Mouse (Mus musculus) myocyte (in vitro differentiated cells): ENCODE measurements at regions not wholly inside any gene's neighbourhood (a gene's known extent, or its start where the extent isn't known, plus 50 kb on each side); places are given as distances from the start of the nearest gene placed in this dataset.

Source experiments
- H3K27me3 ChIP-seq: one replicate; pipeline ENCODE4 v1.6.1; 2011; ENCODE audit not compliant: control insufficient read depth, insufficient read depth, insufficient read length
- H3K36me3 ChIP-seq: one replicate; pipeline ENCODE4 v1.6.1; 2011; ENCODE audit not compliant: control insufficient read depth, insufficient read depth
- H3K4me2 ChIP-seq: one replicate; pipeline ENCODE4 v1.6.1; 2011; ENCODE audit warnings: low read depth, control low read depth
- H3K4me3 ChIP-seq: one replicate; pipeline ENCODE4 v1.5.1; 2011; ENCODE audit warnings: mild to moderate bottlenecking, control low read depth, moderate library complexity
- H3K79me2 ChIP-seq: one replicate; pipeline ENCODE4 v1.6.1; 2011; ENCODE audit not compliant: control insufficient read depth, insufficient read depth
- H3ac ChIP-seq: one replicate; pipeline ENCODE4 v1.6.1; 2011; ENCODE audit not compliant: control insufficient read depth, insufficient read length
- CEBPB ChIP-seq: IDR thresholded peaks from 2 replicates; pipeline ENCODE4 v1.6.1; 2011; ENCODE audit warnings: mild to moderate bottlenecking, moderate library complexity; ENCODE audit not compliant: poor library complexity, insufficient read depth, severe bottlenecking
- E2F4 ChIP-seq: IDR thresholded peaks from one replicate; pipeline ENCODE4 v1.6.1; 2011; ENCODE audit warnings: mild to moderate bottlenecking, control low read depth, moderate library complexity; ENCODE audit not compliant: insufficient read depth
- MAX ChIP-seq: IDR thresholded peaks from one replicate; pipeline ENCODE4 v1.6.1; 2011; ENCODE audit warnings: low read depth, mild to moderate bottlenecking, control low read depth
- MYOD1 ChIP-seq, 3 experiments: IDR thresholded peaks; one replicate each; pipeline ENCODE4 v1.6.1; 2011; ENCODE audit warnings: control low read depth in 2 of 3, low read depth in 2 of 3, mild to moderate bottlenecking in 2 of 3, moderate library complexity in 1 of 3; ENCODE audit not compliant: insufficient read length in 2 of 3, control insufficient read depth in 1 of 3
- MYOG ChIP-seq, 3 experiments: IDR thresholded peaks; one replicate each; pipeline ENCODE4 v1.6.1; 2011; ENCODE audit warnings: control low read depth in 2 of 3, low read depth in 2 of 3, mild to moderate bottlenecking in 2 of 3; ENCODE audit not compliant: insufficient read length in 2 of 3, control insufficient read depth in 1 of 3, insufficient read depth in 1 of 3
- POLR2A ChIP-seq: IDR thresholded peaks from one replicate; pipeline ENCODE4 v1.6.1; 2011; ENCODE audit warnings: low read depth, mild to moderate bottlenecking, control low read depth, moderate library complexity; ENCODE audit not compliant: insufficient read length
- POLR2AphosphoS2 ChIP-seq: IDR thresholded peaks from one replicate; pipeline ENCODE4 v1.6.1; 2011; ENCODE audit warnings: low read depth, control low read depth; ENCODE audit not compliant: insufficient read length
- REST ChIP-seq: IDR thresholded peaks from one replicate; pipeline ENCODE4 v1.6.1; 2011; ENCODE audit warnings: mild to moderate bottlenecking, control low read depth, moderate library complexity; ENCODE audit not compliant: insufficient read depth, insufficient read length
- SRF ChIP-seq: IDR thresholded peaks from one replicate; pipeline ENCODE4 v1.6.1; 2011; ENCODE audit warnings: low read depth; ENCODE audit not compliant: control insufficient read depth, insufficient read length
- TCF12 ChIP-seq: IDR thresholded peaks from one replicate; pipeline ENCODE4 v1.6.1; 2011; ENCODE audit warnings: mild to moderate bottlenecking, control low read depth; ENCODE audit not compliant: poor library complexity, insufficient read depth, severe bottlenecking
- TCF3 ChIP-seq: IDR thresholded peaks from one replicate; pipeline ENCODE4 v1.6.1; 2011; ENCODE audit warnings: low read depth, control low read depth; ENCODE audit not compliant: insufficient read length
- USF1 ChIP-seq: IDR thresholded peaks from one replicate; pipeline ENCODE4 v1.6.1; 2011; ENCODE audit warnings: low read depth, mild to moderate bottlenecking, control low read depth, moderate library complexity

GRCm38 (mm10) chr14:111212929-111213657 is 458.1 kb upstream of the Slitrk6 start:
- no peak overlapping the region for H3K4me3 ChIP-seq

GRCm38 (mm10) chr14:111226926-111227325 is 448.0 kb upstream of the Slitrk5 start:
- H3K27me3 ChIP-seq, result no peaks in the 10 kb centered on the region
- H3K36me3 ChIP-seq, result no peaks in the 10 kb centered on the region
- H3K79me2 ChIP-seq, result no peaks in the 10 kb centered on the region
- TF ChIP-seq REST (no peak), TCF3 (no peak), POLR2AphosphoS2 (no peak), MYOG (IDR thresholded peaks at IDR 0.05; ENCODE audit: control insufficient read depth in 1 of 3, insufficient read depth in 1 of 3, insufficient read length in 2 of 3, low read depth in 2 of 3) (no peak), POLR2A (no peak), MAX (no peak), MYOD1 (IDR thresholded peaks at IDR 0.05; ENCODE audit: control insufficient read depth in 1 of 3, insufficient read length in 2 of 3, low read depth in 2 of 3) (no peak), E2F4 (no peak), CEBPB (no peak), TCF12 (no peak), SRF (no peak), USF1 (no peak)
- no peak overlapping the region for H3K4me2 ChIP-seq
- H3ac ChIP-seq, result no peak overlapping the region
- no peak overlapping the region for H3K4me3 ChIP-seq

More at GRCm38 (mm10) chr14:111212929-111213657, 458.1 kb upstream of the Slitrk6 start:
- H3K27me3 ChIP-seq, result no peaks in the 10 kb centered on the region
- TF ChIP-seq MYOG (IDR thresholded peaks at IDR 0.05; ENCODE audit: control insufficient read depth in 1 of 3, insufficient read depth in 1 of 3, insufficient read length in 2 of 3, low read depth in 2 of 3) (no peak), SRF (no peak), REST (no peak), TCF12 (no peak), TCF3 (no peak), POLR2AphosphoS2 (no peak), CEBPB (no peak), POLR2A (no peak)
- no peak overlapping the region for H3K4me2 ChIP-seq
- no peak overlapping the region for H3ac ChIP-seq
- H3K36me3 ChIP-seq, result no peaks in the 10 kb centered on the region
- H3K79me2 ChIP-seq, result no peaks in the 10 kb centered on the region

- no peak overlapping the region for H3ac ChIP-seq
- no peaks in the 10 kb centered on the region for H3K79me2 ChIP-seq
- H3K27me3 ChIP-seq, result no peaks in the 10 kb centered on the region
- TF ChIP-seq SRF (no peak), TCF3 (no peak), USF1 (no peak), CEBPB (no peak)
- H3K4me3 ChIP-seq, result no peak overlapping the region
- no peak overlapping the region for H3K4me2 ChIP-seq
- H3K36me3 ChIP-seq, result no peaks in the 10 kb centered on the region
These were observed 435.8 kb upstream of the Slitrk5 start for GRCm38 (mm10) chr14:111239121-111239520.

GRCm38 (mm10) chr14:111249347-111249946 is 425.4 kb upstream of the Slitrk5 start:
- Histone ChIP-seq H3K27me3 (no peaks in the 10 kb centered on the region), H3K4me3 (no peak overlapping the region), H3ac (no peak overlapping the region), H3K36me3 (no peaks in the 10 kb centered on the region), H3K4me2 (no peak overlapping the region), H3K79me2 (no peaks in the 10 kb centered on the region)
- peak; percentile 29; the same call in 1 of the 2 replicates for TF ChIP-seq CEBPB
- TF ChIP-seq POLR2AphosphoS2, result no peak

- H3K36me3 ChIP-seq, result no peaks in the 10 kb centered on the region
- TF ChIP-seq MAX (no peak), TCF3 (no peak), POLR2AphosphoS2 (no peak), E2F4 (no peak), TCF12 (no peak)
- H3K27me3 ChIP-seq, result no peaks in the 10 kb centered on the region
- H3K4me2 ChIP-seq, result no peak overlapping the region
- H3K79me2 ChIP-seq, result no peaks in the 10 kb centered on the region
- H3ac ChIP-seq, result no peak overlapping the region
- H3K4me3 ChIP-seq, result no peak overlapping the region
These were observed 421.7 kb upstream of the Slitrk5 start for GRCm38 (mm10) chr14:111253190-111253589.
